Mouse (Mus musculus): ENCODE measurements around the gene Atp2b2. TPM values are rescaled to one million over a fixed set of nuclear protein-coding genes. Genes with fewer than 3 reads are reported as not detected.

Atp2b2 gene
- polyA plus RNA-seq, 1 experiment from 2014 or later, result 0.78 TPM

DNA sequence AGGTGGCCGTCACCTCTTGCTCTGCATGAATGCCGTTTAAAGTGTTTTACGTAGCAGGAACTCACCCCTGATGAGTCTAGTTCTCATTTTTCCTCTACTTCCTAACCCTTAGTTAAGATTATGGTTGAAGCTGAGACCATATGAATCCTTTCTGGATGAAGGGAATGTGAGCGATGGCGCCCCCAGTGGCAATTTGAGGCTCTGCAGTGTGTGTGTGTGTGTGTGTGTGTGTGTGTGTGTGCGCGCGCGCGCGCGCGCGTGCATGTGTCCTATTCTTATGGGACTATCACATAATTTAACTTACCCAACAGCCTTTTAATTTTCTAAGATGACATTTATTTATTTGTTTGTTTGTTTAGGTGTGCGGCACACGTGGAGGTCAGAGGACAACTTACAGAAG lies 131.3 kb downstream of the Atp2b2 start:
- no peak for ATAC-seq
- H3K4me3 ChIP-seq (ENCODE audit: low read length), result no peak overlapping the region
- H3K4me1 ChIP-seq (ENCODE audit: control insufficient read depth, insufficient read depth, low read length), result no peaks in the 10 kb centered on the region
- H3K27me3 ChIP-seq (replicated peaks; ENCODE audit: control insufficient read depth, insufficient read depth, low read length), result no peaks in the 10 kb centered on the region
- no peaks in the 10 kb centered on the region for H3K9me3 ChIP-seq (ENCODE audit: control insufficient read depth, low read length)
- 75% methylated on average over 16 of the region's 16 CpGs for WGBS
- no peak overlapping the region for H3K4me2 ChIP-seq (ENCODE audit: low read depth, low read length)
- no peak overlapping the region for H3K9ac ChIP-seq (ENCODE audit: low read depth, low read length)
- H3K27ac ChIP-seq (ENCODE audit: low read length), result no peak overlapping the region
- H3K36me3 ChIP-seq (ENCODE audit: control insufficient read depth, insufficient read depth, low read length), result no peaks in the 10 kb centered on the region

DNA sequence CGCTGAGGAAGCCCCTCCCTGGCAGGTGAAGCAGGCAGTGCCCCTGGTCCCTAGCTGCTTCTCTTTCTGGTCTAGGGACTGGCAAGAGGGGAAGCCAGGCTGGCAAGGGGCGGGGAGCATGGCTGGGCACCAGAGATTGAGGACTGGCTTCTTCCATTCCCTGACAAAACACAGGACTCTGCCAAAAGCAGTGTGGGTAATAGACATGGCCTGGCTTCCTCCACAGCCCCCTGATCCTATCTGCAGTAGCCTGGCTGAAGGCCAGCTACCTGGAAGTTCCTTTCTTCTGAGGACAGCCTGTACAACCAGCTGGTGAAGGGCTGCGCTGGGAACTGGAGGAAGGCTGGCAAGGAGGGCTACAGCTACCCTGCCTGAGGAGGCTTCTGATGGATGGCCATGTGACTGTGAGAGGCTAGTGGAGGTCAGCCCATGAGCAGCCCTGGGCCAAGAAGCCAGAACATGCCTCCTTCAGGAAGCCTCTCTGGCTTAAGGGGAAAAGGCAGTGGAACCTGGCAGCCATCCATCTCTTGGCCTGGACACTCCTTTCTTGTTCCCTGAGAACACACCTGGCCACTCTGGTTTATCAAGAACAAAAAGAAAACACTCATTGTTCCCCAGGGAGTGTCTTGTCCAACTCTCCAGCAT lies 131.9 kb downstream of the Atp2b2 start:
- H3K4me3 ChIP-seq (ENCODE audit: low read length), result no peak overlapping the region
- H3K36me3 ChIP-seq (ENCODE audit: control insufficient read depth, insufficient read depth, low read length), result no peaks in the 10 kb centered on the region
- 85% methylated on average over 3 of the region's 3 CpGs for WGBS
- no peak overlapping the region for H3K9ac ChIP-seq (ENCODE audit: low read depth, low read length)
- H3K27me3 ChIP-seq (replicated peaks; ENCODE audit: control insufficient read depth, insufficient read depth, low read length), result no peaks in the 10 kb centered on the region
- H3K27ac ChIP-seq (ENCODE audit: low read length), result no peak overlapping the region
- no peak for ATAC-seq
- no peak overlapping the region for H3K4me2 ChIP-seq (ENCODE audit: low read depth, low read length)
- no peaks in the 10 kb centered on the region for H3K9me3 ChIP-seq (ENCODE audit: control insufficient read depth, low read length)
- H3K4me1 ChIP-seq (ENCODE audit: control insufficient read depth, insufficient read depth, low read length), result no peaks in the 10 kb centered on the region

DNA sequence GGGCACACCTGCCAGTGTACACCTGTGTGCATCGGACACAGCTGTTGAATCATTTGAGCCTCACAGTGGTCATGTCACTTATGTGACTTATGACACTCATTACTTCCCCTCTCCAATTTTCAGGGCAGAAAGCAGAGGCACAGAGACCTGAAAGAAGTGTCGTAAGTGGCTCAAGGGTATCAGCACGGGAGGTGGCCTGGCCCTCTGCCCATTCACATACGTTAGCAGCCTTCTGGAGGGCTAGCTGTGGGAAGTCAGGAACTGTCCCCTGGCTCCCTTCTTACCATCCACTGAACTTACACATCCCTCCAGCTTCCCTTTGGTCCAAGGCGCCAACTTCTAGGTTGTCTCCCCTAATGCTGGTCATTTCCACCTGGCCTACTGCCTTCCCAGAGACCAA lies 132.6 kb downstream of the Atp2b2 start:
- Histone ChIP-seq H3K27me3 (replicated peaks; ENCODE audit: control insufficient read depth, insufficient read depth, low read length) (no peaks in the 10 kb centered on the region), H3K36me3 (ENCODE audit: control insufficient read depth, insufficient read depth, low read length) (no peaks in the 10 kb centered on the region), H3K9me3 (ENCODE audit: control insufficient read depth, low read length) (no peaks in the 10 kb centered on the region), H3K9ac (ENCODE audit: low read depth, low read length) (no peak overlapping the region), H3K4me2 (ENCODE audit: low read depth, low read length) (no peak overlapping the region), H3K27ac (ENCODE audit: low read length) (no peak overlapping the region), H3K4me1 (ENCODE audit: control insufficient read depth, insufficient read depth, low read length) (no peaks in the 10 kb centered on the region), H3K4me3 (ENCODE audit: low read length) (no peak overlapping the region)
- no peak for ATAC-seq
- 74% methylated on average over 5 of the region's 5 CpGs for WGBS

DNA sequence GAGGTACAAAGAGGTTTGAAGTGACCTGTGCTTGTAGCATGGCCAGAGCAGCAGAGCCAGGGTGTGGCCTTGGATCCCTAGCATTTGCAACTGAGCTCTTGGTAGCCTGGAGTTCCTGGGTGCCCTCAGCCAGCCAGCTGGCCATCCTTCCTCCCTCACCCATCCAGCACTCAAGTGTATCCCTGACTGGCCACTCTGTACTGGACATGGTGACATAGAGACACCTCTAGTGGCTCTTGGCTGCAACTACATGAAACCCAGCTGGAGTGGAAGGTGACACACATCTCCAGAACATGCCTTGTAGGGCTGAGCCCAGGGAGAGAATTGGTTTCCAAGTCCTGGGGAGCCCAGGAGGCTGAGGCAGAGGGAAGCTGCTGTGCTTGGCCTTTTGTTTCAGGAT lies 134.3 kb downstream of the Atp2b2 start:
- no peaks in the 10 kb centered on the region for H3K4me1 ChIP-seq (ENCODE audit: control insufficient read depth, insufficient read depth, low read length)

DNA sequence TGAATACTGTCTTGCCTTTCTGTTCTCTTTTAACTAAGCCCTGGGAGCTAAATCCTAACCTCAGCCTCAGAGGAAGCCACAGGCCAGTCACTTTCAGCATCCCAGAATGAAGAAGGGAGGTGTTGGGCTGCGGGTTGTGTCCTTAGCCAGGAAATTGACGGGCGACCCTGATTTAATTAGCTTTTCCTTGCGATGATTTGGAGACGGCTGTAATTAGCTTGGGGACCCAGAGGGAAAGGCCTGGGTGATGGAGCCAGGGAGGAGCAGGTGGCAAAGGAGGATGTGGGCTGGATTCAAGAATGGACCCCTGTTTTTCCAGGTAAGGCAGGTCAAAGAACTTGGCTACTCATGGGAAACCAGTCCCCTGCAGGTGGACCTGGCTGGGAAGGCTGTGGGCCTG lies 138.0 kb downstream of the Atp2b2 start:
- H3K36me3 ChIP-seq (ENCODE audit: control insufficient read depth, insufficient read depth, low read length), result no peaks in the 10 kb centered on the region
- 65% methylated on average over 5 of the region's 5 CpGs for WGBS
- H3K27ac ChIP-seq (ENCODE audit: low read length), result no peak overlapping the region
- H3K4me3 ChIP-seq (ENCODE audit: low read length), result no peak overlapping the region
- no peak for ATAC-seq
- no peaks in the 10 kb centered on the region for H3K9me3 ChIP-seq (ENCODE audit: control insufficient read depth, low read length)
- no peaks in the 10 kb centered on the region for H3K4me1 ChIP-seq (ENCODE audit: control insufficient read depth, insufficient read depth, low read length)
- H3K4me2 ChIP-seq (ENCODE audit: low read depth, low read length), result no peak overlapping the region
- H3K9ac ChIP-seq (ENCODE audit: low read depth, low read length), result no peak overlapping the region
- H3K27me3 ChIP-seq (replicated peaks; ENCODE audit: control insufficient read depth, insufficient read depth, low read length), result no peaks in the 10 kb centered on the region

More for the DNA sequence above, 134.3 kb downstream of the Atp2b2 start:
- no peak overlapping the region for H3K27ac ChIP-seq (ENCODE audit: low read length)
- no peak overlapping the region for H3K9ac ChIP-seq (ENCODE audit: low read depth, low read length)
- no peak overlapping the region for H3K4me3 ChIP-seq (ENCODE audit: low read length)
- no peak overlapping the region for H3K4me2 ChIP-seq (ENCODE audit: low read depth, low read length)
- H3K36me3 ChIP-seq (ENCODE audit: control insufficient read depth, insufficient read depth, low read length), result no peaks in the 10 kb centered on the region
- no peak for ATAC-seq
- no peaks in the 10 kb centered on the region for H3K9me3 ChIP-seq (ENCODE audit: control insufficient read depth, low read length)
- no peaks in the 10 kb centered on the region for H3K27me3 ChIP-seq (replicated peaks; ENCODE audit: control insufficient read depth, insufficient read depth, low read length)

DNA sequence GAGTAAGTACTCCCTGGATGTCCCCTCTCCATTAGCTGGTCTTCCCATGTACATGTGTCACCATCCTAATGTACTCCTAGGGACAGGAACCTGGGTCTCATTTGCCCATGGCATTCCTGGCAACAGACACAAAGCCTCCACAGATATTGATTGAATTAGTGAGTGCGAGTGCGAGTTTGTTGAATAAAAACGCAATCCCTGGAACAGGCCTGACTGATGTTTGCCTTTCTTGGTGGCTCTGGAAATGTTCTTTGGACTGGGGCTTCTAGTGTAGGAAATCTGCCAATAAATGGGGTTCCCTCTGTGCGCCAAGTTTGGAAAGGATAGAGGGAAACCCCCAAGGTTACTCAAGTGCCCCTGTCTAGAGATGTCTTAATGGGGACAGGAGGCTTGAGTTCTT lies 146.4 kb downstream of the Atp2b2 start:
- no peak overlapping the region for H3K4me3 ChIP-seq (ENCODE audit: low read length)

DNA sequence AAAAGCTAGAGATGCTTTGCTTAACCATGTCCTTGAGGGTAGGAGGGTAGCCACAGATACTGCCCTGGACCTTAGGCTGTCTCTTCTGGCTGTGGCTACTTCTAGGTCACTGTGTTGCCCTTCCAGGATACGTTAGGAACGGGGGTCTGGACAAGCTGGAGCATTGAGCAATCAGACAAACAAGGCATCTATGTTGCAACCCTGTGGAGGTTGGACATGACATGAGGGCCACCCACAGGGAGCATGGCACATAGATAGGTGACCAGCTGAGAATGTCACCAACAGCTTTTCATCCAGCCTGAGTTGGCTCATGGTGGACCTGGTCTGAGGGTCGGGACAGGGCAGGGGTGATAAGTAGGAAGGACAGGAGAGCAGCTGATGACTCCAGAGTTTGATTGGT lies 148.4 kb downstream of the Atp2b2 start:
- Histone ChIP-seq H3K9me3 (ENCODE audit: control insufficient read depth, low read length) (no peaks in the 10 kb centered on the region), H3K4me2 (ENCODE audit: low read depth, low read length) (no peak overlapping the region), H3K4me1 (ENCODE audit: control insufficient read depth, insufficient read depth, low read length) (no peaks in the 10 kb centered on the region), H3K27ac (ENCODE audit: low read length) (no peak overlapping the region), H3K4me3 (ENCODE audit: low read length) (no peak overlapping the region), H3K9ac (ENCODE audit: low read depth, low read length) (no peak overlapping the region), H3K27me3 (replicated peaks; ENCODE audit: control insufficient read depth, insufficient read depth, low read length) (peaks cover 31% of the 10 kb centered on the region), H3K36me3 (ENCODE audit: control insufficient read depth, insufficient read depth, low read length) (no peaks in the 10 kb centered on the region)
- WGBS, result 74% methylated on average over 3 of the region's 3 CpGs
- ATAC-seq, result no peak

More for the DNA sequence above, 146.4 kb downstream of the Atp2b2 start:
- 88% methylated on average over 4 of the region's 4 CpGs for WGBS
- H3K9ac ChIP-seq (ENCODE audit: low read depth, low read length), result no peak overlapping the region
- H3K27me3 ChIP-seq (replicated peaks; ENCODE audit: control insufficient read depth, insufficient read depth, low read length), result peaks cover 17% of the 10 kb centered on the region
- no peaks in the 10 kb centered on the region for H3K36me3 ChIP-seq (ENCODE audit: control insufficient read depth, insufficient read depth, low read length)
- no peak for ATAC-seq
- H3K4me1 ChIP-seq (ENCODE audit: control insufficient read depth, insufficient read depth, low read length), result no peaks in the 10 kb centered on the region
- H3K9me3 ChIP-seq (ENCODE audit: control insufficient read depth, low read length), result no peaks in the 10 kb centered on the region
- no peak overlapping the region for H3K27ac ChIP-seq (ENCODE audit: low read length)
- H3K4me2 ChIP-seq (ENCODE audit: low read depth, low read length), result no peak overlapping the region

DNA sequence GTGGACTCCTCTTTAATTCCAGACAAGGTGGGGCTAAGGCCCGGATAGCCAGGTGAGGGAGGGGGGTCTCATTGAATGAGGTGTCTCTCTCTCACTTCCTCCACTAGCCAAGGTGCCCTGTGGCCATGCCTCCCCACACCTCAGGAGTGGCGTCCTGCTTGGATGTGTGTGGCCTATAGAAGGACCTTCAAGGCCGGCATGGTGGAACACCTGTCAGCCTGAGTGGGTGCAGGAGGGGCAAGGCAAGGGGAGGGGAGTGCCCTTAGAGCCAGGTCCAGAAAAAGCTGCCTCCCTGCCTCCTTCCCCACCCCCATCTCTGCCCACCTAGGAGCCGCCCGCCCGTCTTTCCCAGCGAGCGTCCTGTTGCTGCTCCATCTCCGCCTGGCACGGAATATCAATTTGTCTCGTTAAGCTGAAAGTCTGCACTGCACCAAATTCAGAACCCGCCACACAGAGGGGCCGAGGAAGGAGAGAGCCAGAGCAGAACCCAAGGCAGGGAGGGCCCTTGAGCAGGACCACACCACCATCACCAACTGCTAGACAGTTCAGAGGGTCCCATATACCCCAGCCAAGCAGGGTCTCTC lies 150.2 kb downstream of the Atp2b2 start:
- 52% methylated on average over 13 of the region's 13 CpGs for WGBS
- no peak for ATAC-seq
- peaks cover 31% of the 10 kb centered on the region for H3K27me3 ChIP-seq (replicated peaks; ENCODE audit: control insufficient read depth, insufficient read depth, low read length)

DNA sequence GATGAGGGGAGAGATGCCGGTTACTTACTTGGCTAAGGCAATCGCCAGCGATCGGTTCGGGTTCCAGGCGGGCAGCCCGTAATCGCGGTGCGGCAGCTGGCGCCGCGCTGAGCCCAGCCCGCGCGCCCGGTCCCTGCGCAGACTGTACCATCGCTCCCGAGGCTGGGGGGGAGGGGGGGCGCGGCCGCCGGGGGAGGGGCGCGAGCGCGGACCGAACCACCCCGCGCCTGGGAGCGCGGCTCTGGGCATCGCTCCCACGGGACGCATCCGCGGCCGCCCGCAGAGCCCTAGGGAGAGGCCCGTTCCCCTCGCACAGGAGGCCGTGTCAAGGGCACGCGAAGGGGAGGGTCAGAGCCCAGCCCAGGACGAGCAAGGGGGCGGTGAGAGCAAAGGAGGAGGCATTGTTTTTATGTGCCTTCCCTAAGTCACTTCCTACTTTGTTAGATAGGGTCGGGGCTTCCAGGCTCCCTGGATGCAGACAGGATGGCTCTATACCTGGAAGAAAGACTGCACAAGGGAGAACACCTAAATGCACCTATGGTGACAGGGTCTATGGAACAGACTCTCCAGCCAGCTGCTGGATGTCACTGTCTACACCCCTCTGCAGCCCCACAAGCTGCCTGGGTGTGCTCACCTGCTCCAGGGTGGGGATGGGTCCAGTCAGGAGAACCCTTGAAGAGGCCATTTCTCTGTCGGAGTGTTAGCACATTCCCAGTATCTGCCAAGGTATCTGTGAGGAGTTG lies 151.0 kb downstream of the Atp2b2 start:
- ATAC-seq, result peak; percentile 73
- Histone ChIP-seq H3K4me2 (ENCODE audit: low read depth, low read length) (peak overlapping the region; percentile 60), H3K36me3 (ENCODE audit: control insufficient read depth, insufficient read depth, low read length) (no peaks in the 10 kb centered on the region), H3K27ac (ENCODE audit: low read length) (no peak overlapping the region), H3K9me3 (ENCODE audit: control insufficient read depth, low read length) (no peaks in the 10 kb centered on the region), H3K4me3 (ENCODE audit: low read length) (peak overlapping the region; percentile 37), H3K9ac (ENCODE audit: low read depth, low read length) (0 out of 2 replicates have a peak overlapping the region, but pooled peaks have one; percentile 25), H3K4me1 (ENCODE audit: control insufficient read depth, insufficient read depth, low read length) (no peaks in the 10 kb centered on the region), H3K27me3 (replicated peaks; ENCODE audit: control insufficient read depth, insufficient read depth, low read length) (peaks cover 31% of the 10 kb centered on the region)
- 2% methylated on average over 43 of the region's 49 CpGs for WGBS

More for the DNA sequence above, 150.2 kb downstream of the Atp2b2 start:
- Histone ChIP-seq H3K27ac (ENCODE audit: low read length) (no peak overlapping the region), H3K9ac (ENCODE audit: low read depth, low read length) (no peak overlapping the region), H3K9me3 (ENCODE audit: control insufficient read depth, low read length) (no peaks in the 10 kb centered on the region), H3K4me1 (ENCODE audit: control insufficient read depth, insufficient read depth, low read length) (no peaks in the 10 kb centered on the region), H3K4me3 (ENCODE audit: low read length) (no peak overlapping the region), H3K36me3 (ENCODE audit: control insufficient read depth, insufficient read depth, low read length) (no peaks in the 10 kb centered on the region), H3K4me2 (ENCODE audit: low read depth, low read length) (no peak overlapping the region)
